Comparison of ENCODE assay signal across 8 mouse cellular contexts in genomic region chr5:146675006-146675886, GRCm38 (mm10).
DNase-seq lines count a peak whose midpoint lies in the region; ATAC-seq and TF ChIP-seq lines count a peak whose summit lies in the region.

No protein-coding gene starts in this region.

- no peaks in the 10 kb centered on the region for H3K36me3 ChIP-seq in limb, embryonic 12.5 days
- H3K36me3 ChIP-seq in midbrain, embryonic 15.5 days (replicated peaks) = no peaks in the 10 kb centered on the region
- H3K36me3 ChIP-seq in spleen, adult 2 months (ENCODE audit: control insufficient read depth, insufficient read depth, low read length) = no peaks in the 10 kb centered on the region

- no peaks in the 10 kb centered on the region for H3K9me3 ChIP-seq in limb, embryonic 12.5 days
- no peaks in the 10 kb centered on the region for H3K9me3 ChIP-seq in midbrain, embryonic 15.5 days

- WGBS in limb, embryonic 12.5 days = 26% methylated on average over 19 of the region's 19 CpGs
- 20% methylated on average over 19 of the region's 19 CpGs for WGBS in midbrain, embryonic 15.5 days
- WGBS in spleen, adult 2 months = 22% methylated on average over 19 of the region's 19 CpGs

- 0 out of 2 replicates have a peak, but pooled peaks cover 9% of the 10 kb centered on the region for H3K4me1 ChIP-seq in limb, embryonic 12.5 days (replicated peaks)
- H3K4me1 ChIP-seq in midbrain, embryonic 15.5 days = peaks cover 4% of the 10 kb centered on the region; the same call in 1 of the 2 replicates
- H3K4me1 ChIP-seq in spleen, adult 2 months (ENCODE audit: control insufficient read depth, insufficient read depth, insufficient read length) = peaks cover 30% of the 10 kb centered on the region; the same call in 1 of the 2 replicates

- peak; percentile 44 for ATAC-seq in limb, embryonic 12.5 days (ENCODE audit: insufficient number of reproducible peaks, insufficient read depth, low FRiP score, low TSS enrichment, low read depth)
- ATAC-seq in midbrain, embryonic 15.5 days (replicated peaks) = 0 out of 2 replicates have a peak, but pooled peaks have one; percentile 43

- H3K27ac ChIP-seq in limb, embryonic 12.5 days = no peak overlapping the region
- no peak overlapping the region for H3K27ac ChIP-seq in midbrain, embryonic 15.5 days
- H3K27ac ChIP-seq in spleen, adult 2 months (ENCODE audit: insufficient read depth, low read length) = peak overlapping the region; percentile 63

- H3K27me3 ChIP-seq in limb, embryonic 12.5 days = peaks cover 33% of the 10 kb centered on the region
- peaks cover 24% of the 10 kb centered on the region for H3K27me3 ChIP-seq in midbrain, embryonic 15.5 days (replicated peaks)
- H3K27me3 ChIP-seq in spleen, adult 2 months (ENCODE audit: control insufficient read depth, insufficient read depth, low read length) = no peaks in the 10 kb centered on the region

- no peak overlapping the region for H3K4me2 ChIP-seq in limb, embryonic 12.5 days
- no peak overlapping the region for H3K4me2 ChIP-seq in midbrain, embryonic 15.5 days

- DNase-seq in ovary, postnatal 10 days (ENCODE audit: low spot score) = peak; percentile 31
- no peak for DNase-seq in ovary, adult 18-20 months (ENCODE audit: low spot score)
- DNase-seq in embryo, embryonic 11 days = peak; percentile 82
- DNase-seq in heart, adult 11 months = peak; percentile 96
- peak; percentile 83 for DNase-seq in kidney, adult 18-20 months
- peak; percentile 59 to 76 for DNase-seq in spleen, adult 2 months (ENCODE audit: low read depth in 1 of 2, low spot score in 2 of 2)

- no peak overlapping the region for H3K4me3 ChIP-seq in limb, embryonic 12.5 days (replicated peaks)
- no peak overlapping the region for H3K4me3 ChIP-seq in midbrain, embryonic 15.5 days
- no peak overlapping the region for H3K4me3 ChIP-seq in spleen, adult 2 months (ENCODE audit: extremely low read depth, insufficient read depth, insufficient read length)

- no peak overlapping the region for H3K9ac ChIP-seq in limb, embryonic 12.5 days (replicated peaks)
- H3K9ac ChIP-seq in midbrain, embryonic 15.5 days = no peak overlapping the region

- peak; percentile 93; the same call in 1 of the 2 replicates for TF ChIP-seq CTCF in spleen, adult 2 months (IDR thresholded peaks at IDR 0.05; ENCODE audit: extremely low read depth, insufficient read depth, insufficient read length, insufficient replicate concordance)

- no peak for TF ChIP-seq POLR2A in spleen, adult 2 months (IDR thresholded peaks at IDR 0.05; ENCODE audit: low read depth, low read length)
